Mouse (Mus musculus) thymus, adult 2 months (tissue): ENCODE measurements around the gene E130308A19Rik. TPM values are rescaled to one million over a fixed set of nuclear protein-coding genes. Genes with fewer than 3 reads are reported as not detected.

Experiments
- DNase-seq: peaks from one replicate; pipeline ENCODE4 v3.0.0; 2021
- H3K27ac ChIP-seq: fragments of 200-500 bp; 2 replicates; pipeline ENCODE4 v1.5.1; 2012; ENCODE audit warnings: low read length, control low read depth; ENCODE audit not compliant: control insufficient read depth, insufficient read depth
- H3K27me3 ChIP-seq: fragments of 200-500 bp; 2 replicates; pipeline ENCODE4 v1.6.1; 2012; ENCODE audit warnings: mild to moderate bottlenecking, low read length, moderate library complexity, mixed read lengths; ENCODE audit not compliant: control insufficient read depth, insufficient read depth
- H3K36me3 ChIP-seq: fragments of 200-500 bp; 2 replicates; pipeline ENCODE4 v1.6.1; 2012; ENCODE audit warnings: mild to moderate bottlenecking, low read length, moderate library complexity; ENCODE audit not compliant: control insufficient read depth, insufficient read depth
- H3K4me1 ChIP-seq: fragments of 200-500 bp; replicated peaks from 2 replicates; pipeline ENCODE4 v1.6.1; 2012; ENCODE audit warnings: low read length; ENCODE audit not compliant: control insufficient read depth, insufficient read depth
- H3K4me3 ChIP-seq: fragments of 200-500 bp; 2 replicates; pipeline ENCODE4 v1.5.1; 2012; ENCODE audit warnings: mild to moderate bottlenecking, low read length, control low read depth, moderate library complexity; ENCODE audit not compliant: control insufficient read depth, insufficient read depth
- CTCF ChIP-seq: fragments of 200-500 bp; IDR thresholded peaks from 2 replicates; pipeline ENCODE4 v1.5.1; 2012; ENCODE audit warnings: mild to moderate bottlenecking, control low read depth, low read length, moderate library complexity, borderline replicate concordance; ENCODE audit not compliant: control insufficient read depth, poor library complexity, insufficient read depth; ENCODE audit errors: extremely low read depth
- POLR2A ChIP-seq: fragments of 200-500 bp; IDR thresholded peaks from 2 replicates; pipeline ENCODE4 v1.6.1; 2012; ENCODE audit warnings: mild to moderate bottlenecking, low read length, control low read depth, moderate library complexity; ENCODE audit not compliant: control insufficient read depth, poor library complexity, insufficient read depth; ENCODE audit errors: extremely low read depth
- WGBS: fragments of 180-500 bp; shearing (Covaris S2); methylation state at CpG from one replicate; pipeline ENCODE4 v1.1.7; 2018; 5-methylcytosine and 5-hydroxymethylcytosine counted together
- polyA plus RNA-seq: library from polyadenylated mRNA; depleted of rRNA; stranded (reverse); fragments of >200 nt; gene quantifications from 2 replicates; pipeline ENCODE4 v1.2.3, GENCODE M21; 2012

E130308A19Rik gene
- polyA plus RNA-seq, 1 experiment = 12.4 TPM

GRCm38 (mm10) chr4:59718542-59718941 lies 92.5 kb downstream of the E130308A19Rik start:
- 76% methylated on average over 8 of the region's 8 CpGs for WGBS
- H3K4me1 ChIP-seq = no peaks in the 10 kb centered on the region
- no peaks in the 10 kb centered on the region for H3K36me3 ChIP-seq
- no peaks in the 10 kb centered on the region for H3K27me3 ChIP-seq
- DNase-seq = no peak
- no peak overlapping the region for H3K27ac ChIP-seq
- H3K4me3 ChIP-seq = no peak overlapping the region
- TF ChIP-seq CTCF (no peak), POLR2A (no peak)

GRCm38 (mm10) chr4:59719481-59720355 lies 93.7 kb downstream of the E130308A19Rik start:
- WGBS = 98% methylated on average over 32 of the region's 32 CpGs
- no peak for TF ChIP-seq POLR2A
- TF ChIP-seq CTCF = no peak
- DNase-seq = no peak

DNA sequence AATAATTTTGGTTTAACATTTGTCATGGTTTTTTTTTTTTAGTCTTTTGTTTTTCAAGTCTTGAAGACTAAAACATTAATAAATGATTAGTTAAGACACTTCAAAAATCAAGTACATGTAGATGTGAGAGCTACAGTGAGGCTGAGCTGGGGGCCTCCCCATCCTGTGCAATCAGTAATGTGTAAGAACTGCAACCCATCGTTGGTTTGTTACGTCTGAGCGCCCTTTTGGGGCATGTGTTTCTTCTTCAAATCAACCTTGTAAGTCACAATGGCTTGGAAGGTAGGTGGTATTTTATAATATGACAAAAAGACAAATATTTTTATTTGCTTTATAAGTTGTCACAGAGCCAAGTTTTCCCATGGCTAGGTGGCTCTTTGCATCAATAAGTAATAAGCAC lies 95.8 kb downstream of the E130308A19Rik start:
- Histone ChIP-seq H3K4me1 (peaks cover 2% of the 10 kb centered on the region; the same call in 1 of the 2 replicates), H3K36me3 (no peaks in the 10 kb centered on the region), H3K27me3 (no peaks in the 10 kb centered on the region), H3K27ac (no peak overlapping the region), H3K4me3 (no peak overlapping the region)
- no peak for TF ChIP-seq POLR2A
- TF ChIP-seq CTCF = no peak
- DNase-seq = no peak
- WGBS = 95% methylated on average over 3 of the region's 3 CpGs

More at GRCm38 (mm10) chr4:59719481-59720355, 93.7 kb downstream of the E130308A19Rik start:
- Histone ChIP-seq H3K4me3 (no peak overlapping the region), H3K4me1 (no peaks in the 10 kb centered on the region), H3K27me3 (no peaks in the 10 kb centered on the region), H3K36me3 (no peaks in the 10 kb centered on the region), H3K27ac (no peak overlapping the region)

DNA sequence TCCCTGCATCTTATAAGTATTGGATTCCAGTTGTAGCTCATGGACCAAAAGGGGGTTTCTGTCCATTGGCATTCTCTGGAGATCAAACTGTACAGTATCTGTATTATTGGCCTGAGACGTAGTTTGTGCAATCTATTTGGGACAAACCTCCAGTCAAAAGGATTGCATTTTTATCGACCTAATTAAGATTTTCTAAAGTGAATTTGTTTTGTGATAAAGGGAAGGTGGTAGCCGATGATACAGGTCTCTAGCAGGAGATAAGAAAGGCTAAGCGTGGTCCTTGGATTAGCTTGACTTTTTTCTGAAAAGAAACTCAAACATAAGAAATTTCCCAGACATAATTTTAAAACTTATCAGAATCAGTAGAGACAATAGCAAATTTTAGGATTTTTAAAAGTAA lies 99.6 kb downstream of the E130308A19Rik start:
- no peaks in the 10 kb centered on the region for H3K36me3 ChIP-seq
- H3K4me1 ChIP-seq = peaks cover 2% of the 10 kb centered on the region; the same call in 1 of the 2 replicates
- no peak overlapping the region for H3K4me3 ChIP-seq
- no peak for TF ChIP-seq POLR2A
- no peak for TF ChIP-seq CTCF
- H3K27ac ChIP-seq = no peak overlapping the region
- 94% methylated on average over 4 of the region's 4 CpGs for WGBS
- H3K27me3 ChIP-seq = no peaks in the 10 kb centered on the region
- no peak for DNase-seq

GRCm38 (mm10) chr4:59726501-59726900 lies 100.5 kb downstream of the E130308A19Rik start:
- H3K27me3 ChIP-seq = no peaks in the 10 kb centered on the region
- peak; percentile 21 for DNase-seq

DNA sequence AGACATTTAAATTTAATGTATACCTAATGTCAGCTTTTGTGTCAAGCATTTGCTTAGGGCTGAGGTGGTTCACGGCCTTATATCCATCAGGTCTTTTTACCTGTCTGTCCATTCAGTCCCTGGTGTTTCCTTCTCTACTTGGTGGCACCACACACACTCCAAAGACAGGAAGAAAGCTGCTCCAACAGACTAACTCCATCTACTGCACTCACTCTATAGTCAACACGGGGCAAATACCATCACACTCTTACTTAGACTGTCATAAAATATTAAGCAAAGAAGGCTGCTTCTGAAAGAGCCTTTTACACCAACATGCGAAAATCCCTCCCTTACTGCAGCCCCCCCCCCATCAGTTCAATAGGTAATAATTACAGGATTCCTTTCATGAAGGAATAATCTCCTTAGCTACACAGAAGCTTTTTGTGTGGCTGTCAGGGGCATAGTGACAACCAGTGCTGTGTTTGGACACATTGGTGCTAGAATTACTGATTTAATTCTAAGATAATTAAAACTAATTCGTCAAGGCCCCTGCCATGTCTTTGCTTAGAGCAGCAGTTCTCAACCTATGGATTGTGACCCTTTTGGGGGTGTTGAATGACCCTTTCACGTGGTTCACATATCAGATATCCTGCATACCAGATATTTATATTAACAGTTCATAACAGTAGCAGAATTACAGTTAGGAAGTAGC lies 101.3 kb downstream of the E130308A19Rik start:
- no peak for DNase-seq
- 69% methylated on average over 5 of the region's 5 CpGs for WGBS
- TF ChIP-seq POLR2A (no peak), CTCF (no peak)
- Histone ChIP-seq H3K4me3 (no peak overlapping the region), H3K27me3 (no peaks in the 10 kb centered on the region), H3K4me1 (peaks cover 2% of the 10 kb centered on the region; the same call in 1 of the 2 replicates), H3K27ac (no peak overlapping the region), H3K36me3 (no peaks in the 10 kb centered on the region)

More at GRCm38 (mm10) chr4:59726501-59726900, 100.5 kb downstream of the E130308A19Rik start:
- 63% methylated on average over 12 of the region's 12 CpGs for WGBS
- Histone ChIP-seq H3K27ac (peak overlapping the region; percentile 24; the same call in 1 of the 2 replicates), H3K36me3 (no peaks in the 10 kb centered on the region), H3K4me3 (no peak overlapping the region), H3K4me1 (peaks cover 2% of the 10 kb centered on the region; the same call in 1 of the 2 replicates)
- no peak for TF ChIP-seq POLR2A
- TF ChIP-seq CTCF = no peak
